Mouse (Mus musculus) stomach, postnatal 0 days (tissue): ENCODE measurements around the gene Ppp3ca.

Experiments
- CTCF ChIP-seq: IDR thresholded peaks from 2 replicates; pipeline ENCODE4 v1.5.1; 2016; ENCODE audit warnings: antibody characterized with exemption, low read depth, mild to moderate bottlenecking, moderate library complexity
- EP300 ChIP-seq: optimal IDR thresholded peaks from 2 replicates; pipeline ENCODE3; 2016; ENCODE audit warnings: antibody characterized with exemption

DNA sequence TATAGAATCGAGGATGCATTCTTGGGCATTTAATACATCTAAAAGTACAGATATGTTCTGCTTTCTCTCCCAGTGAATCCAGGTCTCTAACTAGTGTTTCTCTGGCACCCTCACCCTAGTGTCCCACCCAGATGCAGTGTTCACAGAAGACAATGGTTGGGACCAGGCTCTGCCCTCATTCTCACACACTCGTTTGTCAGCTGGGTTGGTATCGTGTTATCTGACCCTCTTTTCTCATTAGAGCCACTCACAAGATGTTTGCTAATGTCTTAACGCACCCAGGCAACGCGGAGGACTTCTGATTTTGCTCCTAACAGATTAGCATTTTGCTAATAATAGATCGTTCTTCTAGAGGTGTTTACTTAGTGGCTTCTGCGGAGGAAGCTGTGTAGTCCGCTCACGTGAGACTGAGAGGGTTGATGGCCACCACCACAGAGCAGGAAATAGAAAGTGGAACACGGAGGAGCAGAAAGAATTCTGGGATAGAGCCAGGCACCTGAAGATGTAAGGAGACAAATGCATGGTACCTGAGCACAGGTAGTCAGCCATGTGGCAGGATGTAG, 30.6 kb downstream of the Ppp3ca start:
- TF ChIP-seq CTCF (no peak), EP300 (no peak)
